Mouse (Mus musculus) stomach, postnatal 0 days (tissue): ENCODE measurements around the gene Tspan8.

Source experiments
- CTCF ChIP-seq: IDR thresholded peaks from 2 replicates; pipeline ENCODE4 v1.5.1; 2016; ENCODE audit warnings: antibody characterized with exemption, low read depth, mild to moderate bottlenecking, moderate library complexity
- EP300 ChIP-seq: optimal IDR thresholded peaks from 2 replicates; pipeline ENCODE3; 2016; ENCODE audit warnings: antibody characterized with exemption

DNA sequence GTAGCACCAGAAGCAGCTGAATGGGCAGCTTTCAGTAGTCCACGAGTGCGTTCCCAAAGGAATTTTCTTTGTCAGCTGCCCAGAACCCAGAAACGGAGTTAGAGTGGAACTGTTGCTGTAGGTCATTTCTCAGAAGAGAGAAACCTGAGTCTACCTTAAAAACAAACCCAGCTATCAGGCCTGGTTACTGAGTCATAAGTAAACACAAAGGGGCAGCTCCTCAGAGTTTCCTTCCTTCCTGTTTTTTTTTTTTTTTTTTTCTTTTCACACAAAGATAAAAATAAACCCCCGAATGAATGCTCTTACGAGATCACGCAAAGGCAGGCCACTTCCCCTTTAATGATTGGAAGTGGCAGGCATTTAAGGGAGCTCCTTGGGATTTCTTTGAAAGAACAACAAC lies at the start of gene Tspan8:
- TF ChIP-seq EP300 (no peak), CTCF (no peak)
